Mouse (Mus musculus) T-helper 17 cell (primary cell): ENCODE data around the gene Bcas3.
"Not testable (repeated sequence)": the region's sequence is repeated elsewhere in the genome, so short reads cannot be mapped to it uniquely, and the experiment has no call there.

Source experiments
- in situ Hi-C, 2 experiments: fragments of 300-600 bp; cut with MboI, MseI; formaldehyde crosslinking; loops; 1 replicate in 1 of 2; 2 replicates in 1 of 2; pipeline ENCODE4 v1.15.1; 2025; ENCODE audit warnings: high pct_unique_total_duplicates in 2 of 2

The Bcas3 gene

GRCm38 (mm10) chr11:85704062-85704748 is 351.2 kb downstream of the Bcas3 start:
- in situ Hi-C loops: no loop called here

GRCm38 (mm10) chr11:85706630-85707029 is 353.7 kb downstream of the Bcas3 start:
- in situ Hi-C loops: no loop called here

GRCm38 (mm10) chr11:85707496-85707895 is 354.5 kb downstream of the Bcas3 start:
- in situ Hi-C loops: no loop called here

- in situ Hi-C loops: no loop called here
Observed at GRCm38 (mm10) chr11:85709147-85709546, 356.2 kb downstream of the Bcas3 start.

- in situ Hi-C loops: no loop called here
Observed at GRCm38 (mm10) chr11:85710155-85710554, 357.2 kb downstream of the Bcas3 start.

GRCm38 (mm10) chr11:85712026-85712804 is 359.2 kb downstream of the Bcas3 start:
- in situ Hi-C loops: no loop called here

GRCm38 (mm10) chr11:85712860-85713813 is 360.2 kb downstream of the Bcas3 start:
- in situ Hi-C loops: no loop called here

- in situ Hi-C loops: no loop called here
Observed at GRCm38 (mm10) chr11:85713814-85714208, 360.8 kb downstream of the Bcas3 start.

- in situ Hi-C loops: no loop called here
Observed at GRCm38 (mm10) chr11:85714312-85714931, 361.5 kb downstream of the Bcas3 start.

GRCm38 (mm10) chr11:85716730-85717129 is 363.8 kb downstream of the Bcas3 start:
- in situ Hi-C loops: not testable (repeated sequence)

GRCm38 (mm10) chr11:85719091-85719490 is 366.1 kb downstream of the Bcas3 start:
- in situ Hi-C loops: no loop called here

GRCm38 (mm10) chr11:85719766-85720165 is 366.8 kb downstream of the Bcas3 start:
- in situ Hi-C loops: no loop called here

- in situ Hi-C loops: no loop called here
Observed at GRCm38 (mm10) chr11:85720269-85720773, 367.4 kb downstream of the Bcas3 start.

GRCm38 (mm10) chr11:85721986-85722385 is 369.0 kb downstream of the Bcas3 start:
- in situ Hi-C loops: no loop called here

GRCm38 (mm10) chr11:85724159-85724558 is 371.2 kb downstream of the Bcas3 start:
- in situ Hi-C loops: no loop called here

GRCm38 (mm10) chr11:85729725-85730124 is 376.8 kb downstream of the Bcas3 start:
- in situ Hi-C loops: no loop called here

- in situ Hi-C loops: no loop called here
Observed at GRCm38 (mm10) chr11:85732462-85733012, 379.6 kb downstream of the Bcas3 start.

GRCm38 (mm10) chr11:85733577-85733976 is 380.6 kb downstream of the Bcas3 start:
- in situ Hi-C loops: no loop called here

GRCm38 (mm10) chr11:85734317-85735211 is 381.6 kb downstream of the Bcas3 start:
- in situ Hi-C loops: no loop called here

- in situ Hi-C loops: no loop called here
Observed at GRCm38 (mm10) chr11:85737227-85737626, 384.3 kb downstream of the Bcas3 start.
